In genomic region chr6:9697698-9698097, GRCm38 (mm10) we compare ENCODE assay signal across 25 mouse cellular contexts.
DNase-seq lines count a peak whose midpoint lies in the region; ATAC-seq and TF ChIP-seq lines count a peak whose summit lies in the region.
"Had no signal": no experiment of that assay in that cellular context is flagged by ENCODE, and none has a peak within 500 bp of the region (broad histone marks: within the 10 kb centered on the region; RNA-seq: fewer than 3 reads in every experiment).

No protein-coding gene starts in this region.

- H3K36me3 ChIP-seq in forebrain, embryonic 13.5 days (ENCODE audit: poor library complexity, severe bottlenecking) = no peaks in the 10 kb centered on the region
- no peaks in the 10 kb centered on the region for H3K36me3 ChIP-seq in forebrain, postnatal 0 days (ENCODE audit: insufficient read depth)
- no peaks in the 10 kb centered on the region for H3K36me3 ChIP-seq in hindbrain, postnatal 0 days (ENCODE audit: insufficient read depth, low read length)
- H3K36me3 ChIP-seq in hindbrain, embryonic 10.5 days = no peaks in the 10 kb centered on the region
- H3K36me3 ChIP-seq in neural tube, embryonic 13.5 days = no peaks in the 10 kb centered on the region
- H3K36me3 ChIP-seq in midbrain, embryonic 16.5 days (ENCODE audit: control insufficient read depth, insufficient read depth, low read length) = no peaks in the 10 kb centered on the region
- H3K36me3 ChIP-seq: embryonic facial prominence, embryonic 15.5 days; heart, embryonic 13.5 days; hindbrain, embryonic 15.5 days had no signal

- DNase-seq in forebrain, postnatal 0 days = no peak
- DNase-seq in hindbrain, postnatal 0 days (ENCODE audit: low spot score) = peak; percentile 7
- no peak for DNase-seq in hindbrain, embryonic 10.5 days (ENCODE audit: low spot score)
- DNase-seq in neural tube, embryonic 10.5 days (ENCODE audit: extremely low spot score, low spot score) = no peak
- no peak for DNase-seq in adrenal gland, adult 8-10 months
- DNase-seq: adrenal gland, postnatal 36 days; cerebellum, adult 11 months; cerebellum, adult 8-10 months; cerebellum, postnatal 14 days; embryo, embryonic 11 days; gastrocnemius, adult 2 months; gastrocnemius, postnatal 36 days; heart, adult 11 months; heart, postnatal 36 days; kidney, adult 11 months had no signal

- no peak overlapping the region for H3K27ac ChIP-seq in forebrain, embryonic 13.5 days
- H3K27ac ChIP-seq in forebrain, postnatal 0 days (ENCODE audit: low read depth, low read length) = no peak overlapping the region
- no peak overlapping the region for H3K27ac ChIP-seq in hindbrain, postnatal 0 days
- H3K27ac ChIP-seq in hindbrain, embryonic 10.5 days = no peak overlapping the region
- no peak overlapping the region for H3K27ac ChIP-seq in neural tube, embryonic 13.5 days (replicated peaks)
- H3K27ac ChIP-seq in midbrain, embryonic 16.5 days (ENCODE audit: low read length) = no peak overlapping the region
- H3K27ac ChIP-seq: embryonic facial prominence, embryonic 15.5 days; gastrocnemius, adult 2 months; heart, embryonic 13.5 days; hindbrain, embryonic 15.5 days had no signal

- H3K4me1 ChIP-seq in forebrain, embryonic 13.5 days = no peaks in the 10 kb centered on the region
- H3K4me1 ChIP-seq in forebrain, postnatal 0 days (ENCODE audit: insufficient read depth) = no peaks in the 10 kb centered on the region
- no peaks in the 10 kb centered on the region for H3K4me1 ChIP-seq in hindbrain, postnatal 0 days (ENCODE audit: insufficient read depth, low read length)
- H3K4me1 ChIP-seq in hindbrain, embryonic 10.5 days (replicated peaks) = 0 out of 2 replicates have a peak, but pooled peaks cover 5% of the 10 kb centered on the region
- no peaks in the 10 kb centered on the region for H3K4me1 ChIP-seq in neural tube, embryonic 13.5 days (replicated peaks)
- no peaks in the 10 kb centered on the region for H3K4me1 ChIP-seq in midbrain, embryonic 16.5 days (ENCODE audit: control insufficient read depth, insufficient read depth, low read length)
- H3K4me1 ChIP-seq: embryonic facial prominence, embryonic 15.5 days; heart, embryonic 13.5 days; hindbrain, embryonic 15.5 days had no signal

- no peak for TF ChIP-seq CTCF in forebrain, postnatal 0 days (IDR thresholded peaks at IDR 0.05; ENCODE audit: low read depth)
- no peak for TF ChIP-seq CTCF in hindbrain, postnatal 0 days (IDR thresholded peaks at IDR 0.05; ENCODE audit: low read depth)

- H3K27me3 ChIP-seq in forebrain, embryonic 13.5 days = no peaks in the 10 kb centered on the region
- no peaks in the 10 kb centered on the region for H3K27me3 ChIP-seq in forebrain, postnatal 0 days (ENCODE audit: insufficient read depth, low read length)
- H3K27me3 ChIP-seq in hindbrain, postnatal 0 days (ENCODE audit: insufficient read depth, low read length) = no peaks in the 10 kb centered on the region
- H3K27me3 ChIP-seq in hindbrain, embryonic 10.5 days (ENCODE audit: insufficient read depth, poor library complexity, severe bottlenecking) = no peaks in the 10 kb centered on the region
- H3K27me3 ChIP-seq in neural tube, embryonic 13.5 days = no peaks in the 10 kb centered on the region
- H3K27me3 ChIP-seq in midbrain, embryonic 16.5 days (ENCODE audit: control insufficient read depth, insufficient read depth, low read depth, low read length) = no peaks in the 10 kb centered on the region
- H3K27me3 ChIP-seq: CH12.LX; embryonic facial prominence, embryonic 15.5 days; heart, embryonic 13.5 days; hindbrain, embryonic 15.5 days; Patski had no signal

- 19% methylated on average over 1 of the region's 1 CpGs for WGBS in forebrain, embryonic 13.5 days
- WGBS in forebrain, postnatal 0 days = 33% methylated on average over 1 of the region's 1 CpGs
- 79% methylated on average over 1 of the region's 1 CpGs for WGBS in hindbrain, postnatal 0 days
- WGBS in hindbrain, embryonic 10.5 days = 78% methylated on average over 1 of the region's 1 CpGs
- WGBS in neural tube, embryonic 13.5 days = 57% methylated on average over 1 of the region's 1 CpGs
- 48% methylated on average over 1 of the region's 1 CpGs for WGBS in midbrain, embryonic 16.5 days

- peak; percentile 67; the same call in 1 of the 2 replicates for ATAC-seq in forebrain, embryonic 13.5 days
- no peak; the same call in 1 of the 2 replicates for ATAC-seq in forebrain, postnatal 0 days
- ATAC-seq in hindbrain, postnatal 0 days = no peak
- ATAC-seq in neural tube, embryonic 13.5 days (ENCODE audit: low read depth) = peak; percentile 40; the same call in 1 of the 2 replicates
- peak; percentile 48; the same call in 1 of the 2 replicates for ATAC-seq in midbrain, embryonic 16.5 days
- ATAC-seq: activated CD4-positive, CD25-positive, alpha-beta regulatory T cell, adult 4 months; Patski had no signal

- H3K9ac ChIP-seq in forebrain, embryonic 13.5 days = no peak overlapping the region
- H3K9ac ChIP-seq in forebrain, postnatal 0 days = no peak overlapping the region
- no peak overlapping the region for H3K9ac ChIP-seq in hindbrain, postnatal 0 days (replicated peaks; ENCODE audit: low read length)
- H3K9ac ChIP-seq in neural tube, embryonic 13.5 days = no peak overlapping the region
- no peak overlapping the region for H3K9ac ChIP-seq in midbrain, embryonic 16.5 days (ENCODE audit: low read depth, low read length)
- H3K9ac ChIP-seq: embryonic facial prominence, embryonic 15.5 days; heart, embryonic 13.5 days; hindbrain, embryonic 15.5 days had no signal

- no peak overlapping the region for H3K4me3 ChIP-seq in forebrain, embryonic 13.5 days
- H3K4me3 ChIP-seq in forebrain, postnatal 0 days (ENCODE audit: low read depth, low read length) = no peak overlapping the region
- no peak overlapping the region for H3K4me3 ChIP-seq in hindbrain, postnatal 0 days (ENCODE audit: low read length)
- H3K4me3 ChIP-seq in hindbrain, embryonic 10.5 days = no peak overlapping the region
- no peak overlapping the region for H3K4me3 ChIP-seq in neural tube, embryonic 13.5 days
- no peak overlapping the region for H3K4me3 ChIP-seq in midbrain, embryonic 16.5 days (ENCODE audit: low read depth, low read length)
- H3K4me3 ChIP-seq: embryonic facial prominence, embryonic 15.5 days; erythroblast, embryonic 14.5 days; gastrocnemius, adult 2 months; heart, embryonic 13.5 days; hindbrain, embryonic 15.5 days had no signal

- H3K9me3 ChIP-seq in forebrain, embryonic 13.5 days (replicated peaks) = no peaks in the 10 kb centered on the region
- H3K9me3 ChIP-seq in forebrain, postnatal 0 days (ENCODE audit: low read length) = no peaks in the 10 kb centered on the region
- no peaks in the 10 kb centered on the region for H3K9me3 ChIP-seq in hindbrain, postnatal 0 days (ENCODE audit: low read length)
- no peaks in the 10 kb centered on the region for H3K9me3 ChIP-seq in hindbrain, embryonic 10.5 days
- H3K9me3 ChIP-seq in neural tube, embryonic 13.5 days = no peaks in the 10 kb centered on the region
- H3K9me3 ChIP-seq in midbrain, embryonic 16.5 days (replicated peaks; ENCODE audit: control insufficient read depth, low read length, poor library complexity, severe bottlenecking) = no peaks in the 10 kb centered on the region
- H3K9me3 ChIP-seq: embryonic facial prominence, embryonic 15.5 days; heart, embryonic 13.5 days; hindbrain, embryonic 15.5 days had no signal

- H3K4me2 ChIP-seq in forebrain, embryonic 13.5 days = no peak overlapping the region
- no peak overlapping the region for H3K4me2 ChIP-seq in forebrain, postnatal 0 days (ENCODE audit: low read depth)
- H3K4me2 ChIP-seq in hindbrain, postnatal 0 days (ENCODE audit: low read depth, low read length) = no peak overlapping the region
- H3K4me2 ChIP-seq in neural tube, embryonic 13.5 days = no peak overlapping the region
- no peak overlapping the region for H3K4me2 ChIP-seq in midbrain, embryonic 16.5 days (ENCODE audit: low read length)
- H3K4me2 ChIP-seq: embryonic facial prominence, embryonic 15.5 days; heart, embryonic 13.5 days; hindbrain, embryonic 15.5 days had no signal

Comparison
In these comparisons a context has a peak if more than half of its experiments do, and no peak if none do; other contexts are left out.
1. ATAC-seq: peak in forebrain, embryonic 13.5 days (single experiment), neural tube, embryonic 13.5 days (single experiment) and midbrain, embryonic 16.5 days (single experiment); none in forebrain, postnatal 0 days (single experiment) and hindbrain, postnatal 0 days (single experiment).